Mouse (Mus musculus) thymus, postnatal 4 days (tissue): Measurements from ENCODE around the gene Pmfbp1.
"Not testable (repeated sequence)": the region's sequence is repeated elsewhere in the genome, so short reads cannot be mapped to it uniquely, and the experiment has no call there.

Experiments
- DNase-seq: peaks from one replicate; pipeline ENCODE4 v3.0.0; 2021

Pmfbp1 gene

DNA sequence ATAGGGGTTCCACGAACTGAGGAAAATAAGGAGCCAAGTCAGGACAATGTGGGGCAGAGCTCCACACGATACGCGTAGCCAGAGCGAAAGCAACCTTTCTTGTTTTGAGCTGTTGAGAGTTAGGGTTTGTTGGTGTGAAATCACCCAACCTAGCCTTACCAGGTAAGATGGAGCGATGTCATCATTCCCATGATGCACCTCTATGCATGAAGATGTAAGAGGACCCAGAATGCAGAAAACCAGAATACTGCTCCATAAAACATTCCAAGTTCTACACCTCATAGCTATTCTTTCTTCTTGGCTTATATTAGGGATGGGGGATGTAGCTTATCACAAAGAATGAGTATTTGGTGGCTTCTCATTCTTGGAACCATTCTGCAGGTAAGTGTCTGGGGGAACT, at the start of gene Pmfbp1:
TSS of gene Pmfbp1 (plus strand) at position 301 of the 400 bp plus-strand sequence.
- DNase-seq, result no peak

- not testable (repeated sequence) for DNase-seq
These were observed 46.9 kb upstream of the Pmfbp1 start for GRCm38 (mm10) chr8:109446896-109447295.

DNA sequence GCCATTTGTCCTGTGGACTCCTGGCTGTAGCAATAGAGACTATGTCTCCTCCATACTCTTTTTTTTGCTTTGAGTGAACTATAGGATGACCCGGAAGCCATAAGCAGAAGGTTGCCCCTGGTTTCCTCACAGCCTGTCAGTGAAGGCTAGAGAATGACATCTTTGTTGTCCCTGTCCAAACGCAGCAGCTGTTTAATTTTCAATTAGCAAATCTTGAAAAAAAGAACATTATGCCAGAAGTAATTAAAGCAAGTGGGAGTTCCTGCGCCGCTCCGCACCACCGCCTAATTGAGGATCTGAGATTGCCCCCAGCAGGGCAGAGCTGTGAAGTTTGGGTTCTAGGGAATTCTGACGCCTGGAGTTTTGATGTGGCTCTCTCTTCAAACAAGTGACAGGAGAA, 42.8 kb upstream of the Pmfbp1 start:
- no peak for DNase-seq

DNA sequence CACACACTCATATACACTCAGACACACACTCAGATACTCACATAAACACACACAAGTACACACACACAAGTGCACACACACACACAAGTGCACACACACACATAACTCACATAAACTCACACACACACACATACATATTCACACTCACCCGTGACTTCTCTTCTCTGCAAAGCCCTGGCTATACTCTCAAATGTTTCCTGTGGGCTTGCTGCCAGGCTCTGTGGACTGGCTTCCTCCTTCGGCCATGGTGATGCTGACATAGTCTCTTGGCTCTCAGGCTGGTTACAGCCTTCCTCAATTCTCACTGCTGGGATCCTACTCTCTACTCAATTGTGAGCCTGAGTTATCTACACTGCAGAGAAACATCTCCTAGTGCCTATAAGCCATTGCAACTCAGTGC, 38.7 kb upstream of the Pmfbp1 start:
- no peak for DNase-seq

GRCm38 (mm10) chr8:109457387-109457786, 36.4 kb upstream of the Pmfbp1 start:
- DNase-seq, result no peak

DNA sequence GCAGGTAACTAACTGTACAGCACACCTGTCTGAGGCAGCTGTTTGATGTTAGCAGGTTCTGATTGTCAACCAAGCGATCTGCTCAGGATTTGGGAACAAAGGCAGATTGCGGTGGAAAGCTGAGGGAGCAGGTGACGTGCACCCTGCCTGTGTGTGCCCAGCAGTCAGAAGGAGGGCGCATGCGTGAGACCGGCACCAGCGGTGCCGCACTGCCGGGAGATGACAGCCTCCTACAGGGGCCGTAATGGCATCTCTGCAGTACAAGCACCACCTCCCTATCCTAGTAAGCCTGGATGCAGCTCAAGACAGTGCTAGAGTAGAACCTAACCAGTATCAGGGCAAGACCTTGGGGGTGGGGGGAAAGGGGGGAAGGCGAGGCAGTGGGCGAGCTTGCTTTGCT, 35.2 kb upstream of the Pmfbp1 start:
- DNase-seq, result peak; percentile 18

DNA sequence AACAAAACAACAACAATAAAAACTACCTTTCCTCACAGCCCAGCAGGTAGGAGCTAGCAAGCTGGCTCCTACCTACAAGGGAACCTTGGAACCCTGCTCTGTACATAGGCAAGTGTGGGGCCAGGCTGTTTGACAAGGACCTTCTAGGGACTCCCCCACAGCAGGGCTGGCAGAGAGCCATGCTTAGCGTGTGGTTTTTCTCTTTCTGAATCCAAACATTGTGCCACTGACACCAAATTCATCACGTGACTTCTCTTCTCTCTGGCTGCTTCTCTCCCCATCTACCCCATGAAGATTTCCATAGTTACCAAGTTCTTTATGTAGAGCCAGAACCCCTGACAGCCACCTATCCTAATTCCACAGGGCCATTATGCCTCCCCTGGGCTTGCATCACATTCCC, 30.8 kb upstream of the Pmfbp1 start:
- DNase-seq, result no peak

DNA sequence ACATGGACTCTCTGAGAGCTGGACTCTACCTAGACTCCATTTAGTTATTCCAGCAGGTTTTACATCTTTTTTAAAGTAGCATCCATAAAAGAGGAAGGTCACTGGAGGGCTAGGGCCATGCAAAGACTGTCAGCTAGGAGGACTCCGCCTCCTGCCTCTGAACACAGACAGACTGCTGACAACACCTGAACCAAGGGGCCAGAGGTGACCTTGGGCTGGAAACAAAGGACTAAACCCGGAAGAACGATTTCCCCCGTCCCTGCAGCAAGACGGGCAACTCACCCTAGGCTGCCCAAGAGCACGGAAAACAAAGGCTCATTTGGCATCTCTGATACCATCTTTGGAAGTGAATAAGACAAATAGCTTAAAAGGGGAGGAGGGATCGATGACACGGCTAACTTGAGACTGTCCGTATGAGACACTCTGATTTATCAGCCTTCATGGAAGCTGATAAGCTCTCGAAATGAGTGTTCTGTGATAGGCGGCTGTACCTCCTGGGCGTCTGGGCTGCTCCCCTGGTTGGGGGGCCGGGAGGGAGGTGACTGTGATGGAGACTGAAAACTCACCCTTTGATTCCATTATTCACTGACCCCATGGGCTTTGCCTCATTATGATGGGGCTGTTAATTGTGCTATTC, 30.0 kb upstream of the Pmfbp1 start:
- DNase-seq, result no peak

GRCm38 (mm10) chr8:109464451-109464891, 29.4 kb upstream of the Pmfbp1 start:
- DNase-seq, result no peak

- no peak for DNase-seq
These were observed 28.8 kb upstream of the Pmfbp1 start for GRCm38 (mm10) chr8:109465056-109465455.

DNA sequence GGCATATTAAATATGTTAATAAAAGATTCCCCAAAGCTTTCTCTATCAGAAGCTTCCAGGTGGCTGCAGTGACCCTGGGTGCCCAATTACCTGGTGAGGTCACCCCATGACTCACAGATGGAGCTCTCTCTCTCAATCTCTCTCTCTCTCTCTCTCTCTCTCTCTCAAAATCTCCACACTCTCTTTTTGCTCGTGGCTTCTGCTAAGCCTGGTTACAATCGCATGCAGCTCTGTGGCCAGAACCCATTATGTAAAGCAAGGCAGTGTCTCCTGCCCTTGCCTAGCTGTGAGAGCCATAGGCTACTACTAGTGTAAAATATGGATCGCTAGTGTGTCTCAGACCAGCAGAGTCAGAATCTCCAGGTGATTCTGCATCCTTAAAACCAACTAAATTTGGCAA, 28.1 kb upstream of the Pmfbp1 start:
- DNase-seq, result no peak

- no peak for DNase-seq
These were observed 26.3 kb upstream of the Pmfbp1 start for GRCm38 (mm10) chr8:109467516-109467915.

GRCm38 (mm10) chr8:109468112-109468511, 25.7 kb upstream of the Pmfbp1 start:
- DNase-seq, result no peak

GRCm38 (mm10) chr8:109471876-109472275, 22.0 kb upstream of the Pmfbp1 start:
- DNase-seq, result no peak

GRCm38 (mm10) chr8:109472400-109472799, 21.4 kb upstream of the Pmfbp1 start:
- DNase-seq, result no peak

DNA sequence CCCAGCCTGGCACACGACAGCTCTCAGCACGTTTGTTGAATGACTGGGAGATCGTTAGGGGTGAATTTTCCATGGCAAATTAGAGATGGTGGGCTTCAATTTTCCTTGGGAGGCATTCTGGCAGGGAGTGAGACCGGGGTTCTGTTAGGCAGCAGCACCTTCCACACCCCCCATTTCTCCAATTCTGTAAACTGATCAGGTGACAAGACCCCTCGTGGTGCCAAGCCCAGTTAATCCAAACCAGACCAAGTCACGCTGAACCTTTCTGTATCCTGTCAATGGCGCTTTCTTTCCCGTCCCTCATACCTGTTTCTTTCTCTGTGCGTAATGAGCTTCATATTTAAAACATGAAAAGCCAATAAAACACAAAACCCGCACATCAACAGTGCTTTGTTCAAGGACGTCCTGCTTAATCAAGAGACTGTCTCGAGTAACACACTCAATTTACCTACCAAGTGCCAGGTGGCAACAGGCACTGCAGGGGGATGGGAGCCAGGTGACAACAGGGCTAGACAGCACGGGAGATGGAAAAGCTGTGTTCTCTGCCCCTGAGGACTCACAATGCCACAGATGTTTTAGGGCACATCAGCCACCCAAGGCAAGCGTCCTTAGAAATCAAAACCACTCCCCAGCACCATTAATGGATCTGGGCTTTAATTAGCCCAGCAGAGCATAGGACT, 19.2 kb upstream of the Pmfbp1 start:
- no peak for DNase-seq

DNA sequence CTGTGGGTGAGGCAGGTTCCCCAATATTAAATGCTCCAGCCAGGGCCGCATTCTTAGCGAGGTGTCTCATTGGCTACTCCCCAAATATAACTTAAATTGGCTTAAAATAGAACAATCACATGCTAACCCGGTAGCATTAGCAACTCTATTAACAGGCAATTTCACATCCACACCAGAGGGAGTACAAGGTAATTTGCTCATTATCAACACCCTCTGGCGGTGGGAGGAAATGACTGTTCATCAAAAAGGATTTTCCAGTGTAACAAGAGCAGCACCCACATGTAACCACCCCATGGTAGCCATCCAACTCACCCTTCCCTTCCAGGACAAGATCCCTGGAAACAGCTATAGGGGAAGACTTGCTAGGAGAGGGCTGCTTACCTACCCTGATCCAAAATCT, 18.4 kb upstream of the Pmfbp1 start:
- DNase-seq, result no peak

- no peak for DNase-seq
These were observed 15.2 kb upstream of the Pmfbp1 start for GRCm38 (mm10) chr8:109478586-109478985.

GRCm38 (mm10) chr8:109484741-109485140, 9.1 kb upstream of the Pmfbp1 start:
- no peak for DNase-seq

DNA sequence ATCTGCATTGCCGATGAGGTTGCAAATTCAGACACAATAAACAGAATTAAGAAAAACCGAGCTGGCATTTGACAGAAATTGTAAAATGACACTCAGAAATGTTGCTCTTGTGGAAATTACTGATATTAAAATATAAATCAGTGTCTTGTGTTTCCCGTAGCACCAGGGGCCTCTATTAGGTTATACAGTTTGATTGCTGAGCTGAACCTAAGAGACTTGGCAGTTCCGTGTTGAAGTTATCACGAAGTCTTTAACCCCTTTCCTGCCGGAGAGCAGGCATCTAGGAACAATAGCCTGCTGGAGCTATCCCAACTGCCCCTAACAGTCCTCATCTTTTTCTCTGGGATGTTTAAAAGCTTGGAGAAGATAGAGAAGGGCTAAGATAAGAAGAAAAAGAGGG, 8.3 kb upstream of the Pmfbp1 start:
- no peak for DNase-seq

- DNase-seq, result no peak
These were observed 1.0 kb upstream of the Pmfbp1 start for GRCm38 (mm10) chr8:109492785-109493184.

DNA sequence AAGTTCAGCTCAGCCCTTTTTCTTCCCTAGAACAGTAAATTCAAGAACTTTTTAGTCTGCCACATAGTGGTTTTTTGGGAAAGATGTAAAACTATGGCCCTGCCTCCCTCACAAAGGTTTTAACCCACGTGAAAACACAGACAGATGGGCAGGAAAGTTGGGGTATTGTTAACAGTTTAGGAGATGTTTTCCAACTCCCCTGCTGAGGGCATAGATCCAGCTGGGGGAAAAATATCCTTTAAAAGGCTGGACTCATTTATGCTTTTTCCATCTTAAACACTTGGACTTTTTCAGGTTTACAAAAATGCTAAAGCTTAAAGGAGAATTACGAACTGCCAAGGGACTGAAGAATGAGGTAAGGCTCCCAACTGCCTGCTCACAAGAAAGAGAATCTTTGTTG, 774 bp downstream of the Pmfbp1 start:
- no peak for DNase-seq

DNA sequence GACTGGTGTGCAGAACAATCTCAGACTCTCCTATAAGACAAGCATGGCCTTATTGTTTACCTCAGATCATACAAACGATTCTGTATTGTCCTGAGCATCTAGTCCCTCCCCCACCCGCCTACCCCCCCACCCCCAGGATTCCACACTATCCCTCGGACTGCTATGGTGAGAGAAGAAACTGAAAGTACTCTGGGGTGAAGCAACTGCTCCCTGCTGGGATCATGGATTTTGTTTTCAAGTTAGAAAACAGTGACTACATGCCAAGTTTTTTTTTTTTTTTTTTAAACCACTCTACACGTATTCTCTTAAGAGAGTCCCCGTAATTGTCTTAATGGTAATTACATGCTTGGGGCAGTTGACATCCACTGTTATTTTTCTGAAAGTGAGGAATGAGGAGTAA, 3.6 kb downstream of the Pmfbp1 start:
- DNase-seq, result no peak

DNA sequence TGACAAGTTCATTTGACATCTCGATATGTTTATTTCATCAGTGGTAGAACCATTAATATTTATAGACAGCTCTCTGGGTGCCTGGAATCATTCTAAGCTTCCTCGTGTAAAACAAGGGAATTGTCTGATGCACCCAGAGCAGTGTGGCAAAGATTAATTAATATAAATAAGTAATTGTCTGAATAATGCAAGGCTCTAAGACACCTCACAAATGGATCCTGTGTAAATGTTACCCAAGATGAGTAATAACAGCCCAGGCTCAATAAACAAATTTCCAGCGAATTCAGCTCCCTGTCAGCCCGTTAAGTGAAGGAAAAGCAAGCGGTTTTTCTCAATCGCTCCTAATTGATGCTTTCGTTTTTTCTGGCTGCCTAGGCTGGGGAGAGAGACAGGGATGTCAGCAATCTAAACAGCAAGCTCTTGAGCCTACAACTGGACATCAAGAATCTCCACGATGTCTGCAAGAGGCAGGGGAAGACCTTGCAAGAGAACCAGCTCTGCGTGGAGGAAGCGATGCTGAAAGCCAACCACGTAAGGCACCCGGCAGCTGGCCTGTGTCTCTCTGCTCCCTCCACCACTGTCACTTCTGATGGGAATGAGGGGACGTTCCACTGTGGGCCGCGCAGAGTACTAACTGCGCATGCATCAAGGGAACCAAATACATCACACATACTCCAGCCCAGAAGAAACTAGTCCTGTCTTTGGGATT, 5.3 kb downstream of the Pmfbp1 start:
- no peak for DNase-seq
